Mouse (Mus musculus): ENCODE measurements around the gene Rffl.
"Not testable (repeated sequence)": the region's sequence is repeated elsewhere in the genome, so short reads cannot be mapped to it uniquely, and the experiment has no call there.

The Rffl gene

DNA sequence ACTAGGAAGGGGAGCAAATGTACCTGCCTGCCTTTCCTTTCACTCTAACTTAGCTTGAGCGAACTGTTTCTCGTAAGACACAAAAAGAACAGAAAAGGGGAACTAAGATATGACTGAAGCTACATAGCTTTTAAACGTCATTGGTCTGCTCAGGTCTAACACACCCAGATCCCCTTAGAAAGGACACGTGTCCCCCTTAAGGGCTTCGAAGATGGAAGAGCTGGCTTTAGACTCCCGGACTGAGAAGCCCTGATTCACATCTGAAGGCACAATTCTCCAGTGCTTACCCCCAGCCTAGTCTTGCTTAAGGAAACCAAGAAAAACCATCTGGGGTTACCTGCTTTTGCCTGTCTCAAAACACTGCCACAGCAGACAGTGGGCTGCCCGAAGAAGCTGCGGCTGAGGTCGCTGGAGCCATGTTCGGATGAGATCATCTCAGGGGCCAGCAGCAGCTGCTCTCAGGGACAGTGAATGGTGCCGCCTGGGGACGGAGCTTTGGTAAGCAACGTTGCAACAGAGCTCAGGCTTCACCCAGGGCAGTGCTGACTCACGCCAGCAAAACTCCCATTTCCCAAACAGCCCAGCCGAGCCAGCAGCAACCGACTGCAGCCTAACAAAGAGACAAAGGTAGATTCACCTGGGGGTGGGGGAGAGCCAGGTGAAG lies 25.5 kb downstream of the Rffl start:
- DNase-seq (ENCODE audit: low spot score in 2 of 2): peak; percentile 46 to 48

DNA sequence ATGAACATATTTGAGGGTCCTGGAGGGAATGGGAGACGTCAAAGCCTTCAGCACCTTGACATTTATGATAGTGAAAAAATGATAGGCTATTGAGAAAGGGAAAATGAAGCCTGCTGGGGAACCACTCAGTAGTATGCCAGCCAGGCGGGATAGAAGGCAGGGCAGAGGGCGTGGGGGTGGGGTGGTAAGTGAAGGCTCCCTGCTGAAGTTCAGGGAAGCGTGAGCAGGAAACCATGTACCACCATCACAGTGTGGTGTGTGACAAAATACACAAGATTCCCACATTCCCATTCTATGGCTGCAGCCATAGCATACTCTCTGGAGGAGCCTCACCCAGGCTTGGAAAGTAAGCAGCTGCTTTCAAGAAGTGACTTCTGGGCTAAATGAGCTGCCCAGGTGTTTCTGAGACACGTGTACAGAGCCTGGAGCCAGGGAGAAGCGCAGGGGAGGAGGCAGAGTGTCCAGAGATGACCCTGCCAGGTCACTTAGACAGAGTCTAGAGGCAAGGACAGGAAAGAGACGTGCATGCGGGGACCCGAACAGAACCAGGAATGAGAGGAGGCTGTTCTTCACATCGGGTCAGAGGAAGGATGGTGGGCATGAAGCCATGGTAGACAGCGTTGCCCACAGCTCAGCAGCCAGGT lies 26.1 kb downstream of the Rffl start:
- no peak for DNase-seq (ENCODE audit: low spot score in 2 of 2)

DNA sequence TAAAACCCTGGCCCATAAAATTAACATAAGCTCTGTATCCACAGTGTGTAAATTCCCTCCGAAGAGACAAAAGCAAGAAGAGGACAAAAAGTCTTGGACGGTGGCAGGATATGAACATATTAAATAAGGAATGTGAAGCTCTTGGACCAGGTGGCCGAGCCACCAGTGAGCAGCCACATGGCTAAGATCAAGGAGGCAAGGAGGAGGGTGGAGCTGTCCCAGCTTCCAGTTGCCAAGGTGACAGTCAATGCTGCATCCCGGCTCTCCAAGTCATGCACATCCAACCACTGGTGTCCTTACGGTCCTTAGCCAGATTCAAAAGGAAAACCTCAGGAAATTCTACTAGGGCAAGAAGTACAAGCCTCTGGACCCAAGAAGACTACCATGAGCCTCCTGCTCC lies 32.5 kb downstream of the Rffl start:
- DNase-seq (ENCODE audit: low spot score in 2 of 2): no peak

- DNase-seq (ENCODE audit: low spot score in 2 of 2): no peak
These were observed 33.2 kb downstream of the Rffl start for GRCm38 (mm10) chr11:82837848-82838247.

- DNase-seq (ENCODE audit: low spot score in 2 of 2): no peak
These were observed 33.8 kb downstream of the Rffl start for GRCm38 (mm10) chr11:82837192-82837591.

GRCm38 (mm10) chr11:82835616-82836432 lies 35.2 kb downstream of the Rffl start:
- DNase-seq (ENCODE audit: low spot score in 2 of 2): no peak

DNA sequence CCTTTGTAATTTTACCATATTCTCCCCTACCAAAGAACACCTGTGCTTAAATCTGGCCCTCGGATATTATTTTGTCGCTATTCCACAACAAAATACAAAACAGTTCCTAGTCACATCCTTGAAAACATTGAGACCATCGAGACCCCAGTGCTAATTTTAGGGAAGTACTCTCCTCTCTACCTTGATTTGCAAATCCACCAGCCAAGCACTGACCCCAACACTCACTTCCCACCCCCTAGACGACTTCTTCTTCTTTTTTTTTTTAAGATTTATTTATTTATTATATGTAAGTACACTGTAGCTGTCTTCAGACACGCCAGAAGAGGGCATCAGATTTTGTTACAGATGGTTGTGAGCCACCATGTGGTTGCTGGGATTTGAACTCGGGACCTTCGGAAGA lies 36.7 kb downstream of the Rffl start:
- not testable (repeated sequence) for DNase-seq (ENCODE audit: low spot score in 2 of 2)

DNA sequence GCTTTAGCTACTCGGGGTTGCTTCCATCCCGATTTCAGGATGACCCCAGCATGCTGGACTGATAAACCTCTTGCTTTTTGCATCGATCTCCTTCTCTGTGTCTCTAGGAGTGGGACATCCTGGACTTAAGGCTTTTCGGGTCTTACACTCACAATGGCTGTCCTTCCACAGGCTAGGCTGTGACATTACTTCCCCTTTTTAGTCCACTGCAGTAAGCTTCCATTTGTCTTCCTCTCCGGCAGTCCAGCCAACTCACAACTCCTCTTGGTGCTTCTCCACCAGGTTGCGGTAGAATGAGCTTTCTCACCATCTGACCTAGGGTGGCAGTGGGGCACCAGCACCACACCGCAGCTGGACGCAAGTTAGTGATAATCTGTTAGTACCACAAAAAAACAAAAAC lies 37.1 kb downstream of the Rffl start:
- no peak for DNase-seq (ENCODE audit: low spot score in 2 of 2)

DNA sequence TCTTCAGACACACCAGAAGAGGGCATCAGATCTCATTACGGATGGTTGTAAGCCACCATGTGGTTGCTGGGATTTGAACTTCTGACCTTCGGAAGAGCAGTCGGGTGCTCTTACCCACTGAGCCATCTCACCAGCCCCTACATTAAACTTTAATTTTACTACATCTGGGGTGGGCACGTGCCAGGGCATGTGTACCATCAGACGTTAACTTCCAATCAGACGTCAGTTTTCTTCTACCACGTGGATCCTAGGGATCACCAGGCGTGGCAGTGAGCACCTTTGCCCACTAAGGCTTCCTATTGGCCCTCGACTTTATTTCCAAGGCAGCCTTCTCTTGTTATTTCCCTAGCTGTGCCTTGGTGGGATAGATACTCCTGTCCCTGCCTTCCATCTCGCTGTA lies 38.6 kb downstream of the Rffl start:
- DNase-seq (ENCODE audit: low spot score in 2 of 2): not testable (repeated sequence)

DNA sequence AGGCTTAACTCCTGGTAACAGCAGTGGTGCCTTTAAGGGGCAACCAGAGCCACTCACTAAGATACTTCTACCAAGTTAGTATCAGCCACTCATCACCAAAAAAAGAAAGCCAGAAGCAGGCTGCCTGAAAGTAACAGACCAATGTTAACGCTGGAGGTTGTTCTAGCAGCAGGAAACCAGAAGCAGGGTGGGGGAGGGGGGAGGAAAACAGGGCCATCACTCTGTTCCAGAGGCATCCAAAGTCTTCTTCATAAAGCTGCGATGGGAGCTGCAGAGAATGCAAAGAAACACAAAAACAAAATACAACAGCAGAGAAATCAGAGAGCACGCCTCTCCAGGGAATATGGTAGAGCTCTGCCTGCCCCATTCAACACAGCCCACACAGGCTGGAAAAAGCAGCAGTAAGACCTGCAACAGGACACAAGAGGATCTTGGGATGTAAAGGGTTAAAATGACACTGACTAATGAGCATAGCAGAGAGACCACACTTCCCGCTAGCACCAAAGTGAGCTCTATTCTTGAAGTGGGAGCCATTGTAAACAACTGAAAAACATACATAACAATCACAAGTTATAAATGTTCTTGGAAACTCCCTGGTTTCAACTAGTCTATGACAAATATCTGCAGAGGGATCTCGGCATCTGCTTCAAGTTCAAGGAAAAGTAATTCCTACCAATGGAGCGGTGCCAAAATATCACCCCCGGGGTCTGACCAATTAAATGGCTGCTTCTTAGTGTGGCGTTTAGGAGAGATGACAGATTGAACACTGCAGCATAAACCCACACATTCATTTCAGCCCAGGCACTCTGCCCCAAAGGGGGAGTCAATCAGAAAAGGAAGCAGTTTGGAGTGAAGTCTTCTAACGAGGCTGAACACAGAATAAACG lies 39.8 kb downstream of the Rffl start:
- peak; percentile 41 to 50 for DNase-seq (ENCODE audit: low spot score in 2 of 2)

- no peak for DNase-seq (ENCODE audit: low spot score in 2 of 2)
These were observed 44.2 kb downstream of the Rffl start for GRCm38 (mm10) chr11:82826818-82827217.

DNA sequence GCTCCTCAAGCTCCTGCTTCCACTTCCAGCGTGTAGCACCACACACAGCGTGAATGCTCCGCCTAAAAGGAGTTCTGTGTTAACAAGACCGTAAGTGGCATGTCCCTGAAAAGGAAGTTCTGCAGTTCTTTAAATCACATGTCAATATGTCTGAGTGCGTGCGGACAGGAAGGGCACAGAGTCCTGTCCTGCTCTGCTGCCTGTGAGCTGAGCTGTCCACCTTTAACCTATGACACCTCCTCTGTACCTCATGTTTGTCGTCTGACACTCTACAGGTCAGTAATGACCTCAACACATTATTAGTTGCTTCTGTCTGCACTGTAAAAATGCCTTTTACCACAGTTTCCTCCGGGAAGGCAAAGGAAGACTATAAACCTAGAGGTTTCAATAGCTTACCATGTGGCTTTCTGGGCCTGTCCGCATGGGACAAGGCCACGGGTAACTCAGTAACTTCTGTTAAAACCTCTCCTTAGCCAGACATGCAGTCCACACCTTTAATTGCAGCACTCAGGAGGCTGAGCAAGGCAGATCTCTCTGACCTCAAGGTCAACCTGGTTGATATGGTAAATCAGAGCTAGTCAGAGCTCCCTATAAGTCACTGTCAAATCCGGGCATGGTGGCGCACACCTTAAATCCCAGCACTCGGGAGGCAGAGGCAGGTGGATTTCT lies 50.1 kb downstream of the Rffl start:
- no peak for DNase-seq (ENCODE audit: low spot score in 2 of 2)

- DNase-seq (ENCODE audit: low spot score in 2 of 2): peak in 1 of 2 experiments; percentile 48
These were observed 51.7 kb downstream of the Rffl start for GRCm38 (mm10) chr11:82819350-82819749.

GRCm38 (mm10) chr11:82808485-82808884 lies 62.5 kb downstream of the Rffl start:
- no peak for DNase-seq (ENCODE audit: low spot score in 2 of 2)

DNA sequence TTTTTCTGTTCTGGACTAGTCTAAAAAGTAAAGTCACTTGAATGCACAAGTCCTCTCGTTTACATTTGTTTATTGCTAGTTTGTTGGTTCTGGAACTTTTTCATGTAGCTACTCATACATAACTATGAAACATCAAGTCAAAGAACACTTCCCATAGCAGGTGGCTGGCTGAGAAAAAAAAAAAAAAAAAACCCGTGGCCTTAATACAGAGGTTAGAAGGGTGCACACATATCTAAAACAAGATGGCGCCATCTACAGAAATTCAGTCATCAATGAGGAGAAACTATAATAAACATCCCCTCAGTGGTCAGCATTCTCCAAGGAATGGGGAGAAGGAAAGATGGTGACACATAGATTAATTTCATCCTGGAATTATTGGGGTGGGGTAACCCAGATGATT lies 63.6 kb downstream of the Rffl start:
- no peak for DNase-seq (ENCODE audit: low spot score in 2 of 2)

DNA sequence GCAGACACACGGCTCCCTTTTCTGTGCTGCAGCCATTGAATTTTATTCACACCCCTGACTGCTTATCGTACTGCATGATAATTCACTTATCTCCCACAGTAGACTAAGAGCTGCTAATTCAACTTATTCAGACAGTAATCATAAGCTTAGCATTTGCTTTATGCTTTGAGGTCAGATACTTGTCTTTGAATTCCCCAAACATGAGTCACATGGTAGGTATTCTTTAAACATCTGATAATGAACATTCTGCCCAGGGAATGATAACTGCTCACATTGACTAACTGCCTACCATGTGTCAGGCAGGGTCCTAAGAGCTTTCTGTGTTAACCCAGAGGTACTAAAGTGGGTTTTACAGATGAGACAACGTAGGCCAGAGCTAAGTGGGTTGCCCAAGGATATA lies 64.4 kb downstream of the Rffl start:
- DNase-seq (ENCODE audit: low spot score in 2 of 2): no peak

- DNase-seq (ENCODE audit: low spot score in 2 of 2): no peak
These were observed 87.6 kb downstream of the Rffl start for GRCm38 (mm10) chr11:82783453-82783852.

DNA sequence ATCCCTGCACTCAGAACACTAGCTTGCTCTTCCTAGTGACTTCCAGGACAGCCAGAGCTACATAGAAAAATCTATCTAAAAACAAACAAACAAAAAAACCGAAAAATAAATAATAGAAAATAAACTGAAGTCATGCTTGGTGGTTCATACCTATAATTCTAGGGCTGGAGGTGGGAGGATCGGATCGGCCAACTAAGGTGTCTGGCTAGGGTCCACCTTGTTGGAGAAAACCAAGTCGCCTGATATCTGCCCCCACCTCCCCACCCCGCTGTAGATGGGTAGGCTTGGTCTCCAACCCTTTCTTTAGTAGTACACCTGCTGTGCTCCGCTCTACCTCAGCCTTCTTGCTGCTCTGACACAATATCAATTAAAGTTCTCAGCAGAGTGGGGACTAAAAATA lies 88.8 kb downstream of the Rffl start:
- no peak for DNase-seq (ENCODE audit: low spot score in 2 of 2)

DNA sequence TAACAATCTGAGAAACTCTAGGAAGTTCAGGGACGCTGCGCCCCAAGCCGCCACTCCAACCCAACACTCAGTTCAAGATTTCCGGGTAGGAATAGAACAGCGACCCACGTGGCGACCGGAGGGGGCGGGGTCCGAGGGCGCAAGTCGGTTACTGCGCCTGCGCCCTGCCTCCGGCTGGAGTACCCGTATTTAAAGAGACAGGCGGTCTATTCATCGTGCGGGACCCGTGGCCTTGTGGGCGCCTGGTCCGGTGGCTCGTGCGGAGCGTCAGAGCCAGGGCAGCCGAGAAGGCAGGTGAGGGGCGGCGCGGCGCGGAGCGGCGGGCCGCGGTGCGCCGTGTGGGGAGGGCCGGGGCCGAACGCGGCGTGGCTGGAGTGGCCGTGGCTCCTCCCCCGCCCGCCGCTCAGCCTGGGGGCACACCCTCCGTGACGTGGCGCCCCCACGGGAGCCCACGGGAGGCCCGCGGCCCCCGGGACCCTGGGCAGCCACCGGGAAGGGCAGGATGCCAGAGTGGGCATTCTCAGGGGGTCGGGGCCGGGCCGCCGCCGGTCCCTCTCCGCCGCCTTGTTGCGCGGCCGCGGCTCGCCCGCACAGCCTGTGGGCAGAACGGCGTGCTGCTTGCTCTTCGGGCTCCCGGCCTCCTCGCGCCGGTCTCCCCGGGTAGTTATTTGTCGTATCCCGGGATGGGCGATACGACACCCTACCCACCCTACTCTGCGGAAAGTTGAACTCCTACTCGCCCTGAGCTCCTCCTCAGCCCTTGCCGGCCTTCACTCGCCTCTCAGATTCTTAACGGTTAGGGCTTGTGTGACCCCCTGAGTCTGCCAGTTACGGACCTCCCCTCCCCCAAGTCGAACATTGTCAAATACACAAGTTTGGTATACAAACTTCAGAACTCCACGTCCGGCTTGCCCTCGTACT lies 89.8 kb downstream of the Rffl start, which contains the start of gene Lig3:
TSS of gene Lig3 (plus strand) at position 126 of the 921 bp plus-strand sequence.
- peak; percentile 96 for DNase-seq (ENCODE audit: low spot score in 2 of 2)

- DNase-seq (ENCODE audit: low spot score in 2 of 2): no peak
These were observed 90.9 kb downstream of the Rffl start for GRCm38 (mm10) chr11:82780134-82780533.
